Mouse (Mus musculus) heart, postnatal 0 days (tissue): Measurements from ENCODE around the gene Nppa.

ENCODE experiments used
- CTCF ChIP-seq: IDR thresholded peaks from 2 replicates; pipeline ENCODE4 v1.5.1; 2016; ENCODE audit warnings: antibody characterized with exemption, control low read depth, low read depth
- EP300 ChIP-seq: IDR thresholded peaks from 2 replicates; pipeline ENCODE4 v1.6.1; 2016; ENCODE audit warnings: antibody characterized with exemption, low read depth

DNA sequence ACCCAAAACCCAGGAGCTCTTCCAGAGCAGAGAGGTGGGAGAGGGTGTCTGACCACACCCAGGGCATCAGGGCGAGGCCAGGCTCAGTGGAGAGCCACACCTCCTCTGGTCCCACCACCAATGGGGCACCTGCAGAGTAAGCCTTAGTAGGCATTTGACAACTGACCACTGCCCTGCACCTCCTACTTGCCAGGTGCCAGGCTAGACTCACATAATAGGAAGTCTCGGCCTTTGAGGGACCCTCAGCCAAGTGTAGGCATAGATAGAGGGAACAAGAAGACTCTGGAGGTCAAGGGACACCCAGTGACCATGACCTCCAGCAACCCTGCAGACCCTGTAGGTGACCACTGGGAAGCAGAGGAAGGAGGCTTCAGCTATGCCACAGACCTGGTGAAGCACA lies 43.6 kb downstream of the Nppa start:
- TF ChIP-seq CTCF, result no peak
- TF ChIP-seq EP300, result no peak
